ENCODE assay signal across 14 mouse cellular contexts in the genomic region with DNA sequence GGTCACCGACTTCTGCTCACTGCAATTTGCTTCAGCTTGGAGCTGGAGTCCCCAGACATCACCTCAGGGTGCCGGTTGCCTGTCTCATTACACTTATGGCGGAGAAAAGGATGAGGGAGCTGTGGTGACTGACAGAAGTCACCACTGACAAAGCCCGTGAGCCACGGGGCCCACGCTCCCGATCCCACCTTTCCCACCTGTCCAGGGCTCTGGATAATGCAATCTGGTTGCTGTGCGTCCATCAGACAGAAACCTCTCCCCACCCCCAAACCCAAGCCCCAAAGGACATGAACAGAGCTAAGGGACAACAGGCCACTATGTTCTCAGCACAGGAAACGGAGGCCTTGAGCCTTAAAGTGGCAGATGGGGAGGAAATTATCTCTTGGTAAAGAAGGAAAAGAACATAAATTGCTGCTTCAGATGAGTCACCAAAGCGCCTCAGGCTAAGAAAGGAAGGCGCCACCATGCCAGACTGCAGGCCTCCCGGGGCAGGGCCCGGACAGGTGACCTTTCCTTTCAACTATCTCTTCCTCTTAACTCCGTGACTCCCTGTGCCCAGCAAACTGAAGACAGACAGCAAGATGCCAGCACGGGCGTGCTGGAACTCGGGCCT. TPM values are rescaled to one million over a fixed set of nuclear protein-coding genes. Genes with fewer than 3 reads are reported as not detected.
A peak's percentile ranks its signal among the peaks of the same experiment; 100 is the strongest.
DNase-seq lines count a peak whose midpoint lies in the region; ATAC-seq and TF ChIP-seq lines count a peak whose summit lies in the region.
"Had no signal": no experiment of that assay in that cellular context is flagged by ENCODE, and none has a peak within 500 bp of the region (broad histone marks: within the 10 kb centered on the region; RNA-seq: fewer than 3 reads in every experiment).

No protein-coding gene starts in this region.

- TF ChIP-seq CTCF in thymus, adult 2 months (IDR thresholded peaks at IDR 0.05; ENCODE audit: borderline replicate concordance, control insufficient read depth, extremely low read depth, insufficient read depth, low read length, poor library complexity) = no peak

- intact Hi-C loops in heart, postnatal 14 days (cut with DNase I) = no loop called here

- peaks cover 56% of the 10 kb centered on the region for H3K4me1 ChIP-seq in heart, embryonic 10.5 days
- H3K4me1 ChIP-seq in neural tube, embryonic 12.5 days = peaks cover 25% of the 10 kb centered on the region
- H3K4me1 ChIP-seq in embryonic facial prominence, embryonic 14.5 days (ENCODE audit: control insufficient read depth, insufficient read depth, low read length) = peaks cover 15% of the 10 kb centered on the region
- 0 out of 2 replicates have a peak, but pooled peaks cover 3% of the 10 kb centered on the region for H3K4me1 ChIP-seq in thymus, adult 2 months (replicated peaks; ENCODE audit: control insufficient read depth, insufficient read depth, low read length)

- no peaks in the 10 kb centered on the region for H3K9me3 ChIP-seq in heart, embryonic 10.5 days
- H3K9me3 ChIP-seq in neural tube, embryonic 12.5 days = no peaks in the 10 kb centered on the region
- no peaks in the 10 kb centered on the region for H3K9me3 ChIP-seq in embryonic facial prominence, embryonic 14.5 days (ENCODE audit: control insufficient read depth, low read length)
- H3K9me3 ChIP-seq: G1E; megakaryocyte, embryonic 14.5 days had no signal

- WGBS in heart, embryonic 10.5 days = 51% methylated on average over 17 of the region's 17 CpGs
- 58% methylated on average over 17 of the region's 17 CpGs for WGBS in neural tube, embryonic 12.5 days
- 52% methylated on average over 17 of the region's 17 CpGs for WGBS in embryonic facial prominence, embryonic 14.5 days
- 86% methylated on average over 17 of the region's 17 CpGs for WGBS in thymus, adult 2 months

- no peak for DNase-seq in heart, embryonic 10.5 days (ENCODE audit: low spot score)
- DNase-seq in heart, postnatal 14 days = no peak
- DNase-seq in neural tube, embryonic 10.5 days (ENCODE audit: extremely low spot score, low spot score) = no peak
- peak; percentile 20 for DNase-seq in embryonic facial prominence, embryonic 14.5 days (ENCODE audit: low spot score)
- DNase-seq in thymus, adult 2 months = no peak
- DNase-seq in layer of hippocampus, postnatal 36 days = no peak
- no peak for DNase-seq in right cerebral cortex, postnatal 25 days
- DNase-seq: heart, adult 2 months; spleen, adult 18-20 months; thymus, postnatal 36 days had no signal

- H3K27ac ChIP-seq in heart, embryonic 10.5 days = peak overlapping the region; percentile 75
- no peak overlapping the region for H3K27ac ChIP-seq in neural tube, embryonic 12.5 days
- no peak overlapping the region for H3K27ac ChIP-seq in embryonic facial prominence, embryonic 14.5 days (replicated peaks; ENCODE audit: low read depth, low read length)
- H3K27ac ChIP-seq in thymus, adult 2 months (ENCODE audit: control insufficient read depth, insufficient read depth, low read length) = no peak overlapping the region
- H3K27ac ChIP-seq: heart, adult 2 months had no signal

- no peak for ATAC-seq in neural tube, embryonic 12.5 days (ENCODE audit: low FRiP score, low read depth)
- ATAC-seq in embryonic facial prominence, embryonic 14.5 days (ENCODE audit: low read depth) = no peak

- no peaks in the 10 kb centered on the region for H3K27me3 ChIP-seq in heart, embryonic 10.5 days (ENCODE audit: insufficient read depth, poor library complexity, severe bottlenecking)
- no peaks in the 10 kb centered on the region; the same call in 1 of the 2 replicates for H3K27me3 ChIP-seq in neural tube, embryonic 12.5 days (replicated peaks)
- no peaks in the 10 kb centered on the region for H3K27me3 ChIP-seq in embryonic facial prominence, embryonic 14.5 days (replicated peaks; ENCODE audit: control insufficient read depth, insufficient read depth, low read length)
- no peaks in the 10 kb centered on the region; the same call in 1 of the 2 replicates for H3K27me3 ChIP-seq in thymus, adult 2 months (ENCODE audit: control insufficient read depth, insufficient read depth, low read length)

- H3K36me3 ChIP-seq in heart, embryonic 10.5 days = no peaks in the 10 kb centered on the region
- H3K36me3 ChIP-seq in neural tube, embryonic 12.5 days = no peaks in the 10 kb centered on the region
- no peaks in the 10 kb centered on the region for H3K36me3 ChIP-seq in embryonic facial prominence, embryonic 14.5 days (ENCODE audit: control insufficient read depth, insufficient read depth, low read length)
- H3K36me3 ChIP-seq in thymus, adult 2 months (ENCODE audit: control insufficient read depth, insufficient read depth, low read length) = no peaks in the 10 kb centered on the region
- H3K36me3 ChIP-seq: G1E had no signal

- H3K4me3 ChIP-seq in heart, embryonic 10.5 days = no peak overlapping the region
- H3K4me3 ChIP-seq in neural tube, embryonic 12.5 days = no peak overlapping the region
- H3K4me3 ChIP-seq in embryonic facial prominence, embryonic 14.5 days (ENCODE audit: low read depth, low read length) = no peak overlapping the region
- H3K4me3 ChIP-seq in thymus, adult 2 months (ENCODE audit: control insufficient read depth, insufficient read depth, low read length) = no peak overlapping the region
- H3K4me3 ChIP-seq: heart, adult 2 months; megakaryocyte, embryonic 14.5 days had no signal

- H3K9ac ChIP-seq in neural tube, embryonic 12.5 days = peak overlapping the region; percentile 17; the same call in 1 of the 2 replicates
- H3K9ac ChIP-seq in embryonic facial prominence, embryonic 14.5 days (ENCODE audit: low read depth, low read length) = no peak overlapping the region

- no peak for TF ChIP-seq POLR2A in thymus, adult 2 months (IDR thresholded peaks at IDR 0.05; ENCODE audit: control insufficient read depth, extremely low read depth, insufficient read depth, low read length, poor library complexity)

- H3K4me2 ChIP-seq in neural tube, embryonic 12.5 days (replicated peaks) = no peak overlapping the region
- H3K4me2 ChIP-seq in embryonic facial prominence, embryonic 14.5 days (ENCODE audit: low read depth, low read length) = no peak overlapping the region
- H3K4me2 ChIP-seq: liver, embryonic 11.5 days had no signal

RNA-seq across cellular contexts. Expression of a gene that starts 34.2 kb away (rescaled TPM):
- 8.3 and 8.6 TPM in 2 replicates for polyA plus RNA-seq in heart, embryonic 10.5 days (2016; fragmentation: Nextera tagmentation; extraction: Ambion mirVana)
- total RNA-seq in heart, postnatal 14 days (2021) = 10 to 100 TPM; 25.1 to 25.8 TPM
- polyA plus RNA-seq in neural tube, embryonic 12.5 days (2016; fragmentation: Nextera tagmentation; extraction: Ambion mirVana) = 5.1 and 6.3 TPM in 2 replicates
- polyA plus RNA-seq in embryonic facial prominence, embryonic 14.5 days (2014; fragmentation: Nextera tagmentation; extraction: Ambion mirVana) = 5.1 and 6.5 TPM in 2 replicates
- polyA plus RNA-seq in thymus, adult 2 months (2012; rRNA removed) = 4.4 and 5.5 TPM in 2 replicates
- total RNA-seq in layer of hippocampus, postnatal 36 days (2021) = 10 to 100 TPM; 21.6 to 23.8 TPM
- polyA plus RNA-seq: G1E had no signal
